Mouse (Mus musculus) ES-E14 (cell line): ENCODE data around the gene Stat4. TPM values are rescaled to one million over a fixed set of nuclear protein-coding genes. Genes with fewer than 3 reads are reported as not detected.

ENCODE experiments used
- DNase-seq: peaks from one replicate; pipeline ENCODE4 v3.0.0-alpha.2; 2013; ENCODE audit warnings: low read depth, low spot score
- H3K27ac ChIP-seq: 2 replicates; pipeline ENCODE4 v1.5.1; 2012; ENCODE audit warnings: low read depth, mild to moderate bottlenecking, low read length, moderate library complexity, mixed read lengths; ENCODE audit not compliant: poor library complexity, insufficient read depth, severe bottlenecking
- H3K36me3 ChIP-seq: 2 replicates; pipeline ENCODE4 v1.6.1; 2012; ENCODE audit warnings: mild to moderate bottlenecking, low read length, moderate library complexity, mixed read lengths; ENCODE audit not compliant: control insufficient read depth, poor library complexity, insufficient read depth, severe bottlenecking
- H3K4me1 ChIP-seq, 2 experiments: fragments of 150-350 bp in 1 of 2; sonication (generic) in 1 of 2; 2 replicates each; pipeline ENCODE4 v1.6.1; 2012; ENCODE audit warnings: low read length in 2 of 2, mild to moderate bottlenecking in 1 of 2, mixed read lengths in 1 of 2; ENCODE audit not compliant: control insufficient read depth in 2 of 2, insufficient read depth in 2 of 2, poor library complexity in 1 of 2
- H3K4me3 ChIP-seq, 2 experiments: fragments of 150-350 bp in 1 of 2; sonication (generic) in 1 of 2; 2 replicates each; pipeline ENCODE4 v1.5.1; 2012; ENCODE audit warnings: low read length in 2 of 2, low read depth in 1 of 2, mild to moderate bottlenecking in 1 of 2, mixed read lengths in 1 of 2; ENCODE audit not compliant: insufficient read depth in 1 of 2, poor library complexity in 1 of 2, severe bottlenecking in 1 of 2
- H3K9ac ChIP-seq: 2 replicates; pipeline ENCODE4 v1.6.1; 2012; ENCODE audit warnings: low read depth, mild to moderate bottlenecking, low read length, mixed read lengths; ENCODE audit not compliant: poor library complexity, insufficient read depth, severe bottlenecking
- H3K9me3 ChIP-seq: fragments of 150-350 bp; sonication (generic); 2 replicates; pipeline ENCODE4 v1.6.1; 2012; ENCODE audit warnings: low read depth, mild to moderate bottlenecking, low read length; ENCODE audit not compliant: control insufficient read depth, insufficient read depth
- CHD2 ChIP-seq: IDR thresholded peaks from 2 replicates; pipeline ENCODE4 v1.6.1; 2014; ENCODE audit warnings: mild to moderate bottlenecking, low read depth, low read length, inconsistent platforms
- HCFC1 ChIP-seq: IDR thresholded peaks from 2 replicates; pipeline ENCODE4 v1.6.1; 2012; ENCODE audit warnings: low read length, inconsistent platforms, borderline replicate concordance; ENCODE audit not compliant: insufficient read depth
- MAFK ChIP-seq: IDR thresholded peaks from 2 replicates; pipeline ENCODE4 v1.6.1; 2014; ENCODE audit warnings: mild to moderate bottlenecking, low read depth, low read length, inconsistent platforms; ENCODE audit not compliant: insufficient read depth
- ZC3H11A ChIP-seq: IDR thresholded peaks from 2 replicates; pipeline ENCODE4 v1.6.1; 2012; ENCODE audit warnings: low read depth, mild to moderate bottlenecking, inconsistent platforms, low read length, borderline replicate concordance
- ZNF384 ChIP-seq: IDR thresholded peaks from 2 replicates; pipeline ENCODE4 v1.6.1; 2012; ENCODE audit warnings: low read depth, low read length, inconsistent platforms
- in situ Hi-C, 2 experiments: fragments of 600-800 bp; cut with MboI; formaldehyde crosslinking; loops; one replicate each; pipeline ENCODE4 v1.15.1; 2025; ENCODE audit warnings: low sequenced_read_pairs in 2 of 2, inconsistent platforms in 1 of 2; ENCODE audit not compliant: unreplicated experiment in 2 of 2
- total RNA-seq: library from RNA; depleted of rRNA; stranded (reverse); fragments of 300-350 nt; gene quantifications from 2 replicates; pipeline ENCODE4 v1.2.3, GENCODE M21; 2012

Gene Stat4
- total RNA-seq, 1 experiment: 3.8 TPM

GRCm38 (mm10) chr1:52066276-52066675, 79.3 kb downstream of the Stat4 start:
- in situ Hi-C loops: no loop called here
- Histone ChIP-seq H3K9me3 (no peaks in the 10 kb centered on the region), H3K36me3 (no peaks in the 10 kb centered on the region), H3K9ac (no peak overlapping the region), H3K4me1 (no peaks in the 10 kb centered on the region), H3K27ac (no peak overlapping the region), H3K4me3 (no peak overlapping the region)
- DNase-seq: no peak
- TF ChIP-seq HCFC1: no peak

- Histone ChIP-seq H3K4me3 (no peak overlapping the region), H3K9ac (no peak overlapping the region), H3K9me3 (no peaks in the 10 kb centered on the region), H3K36me3 (no peaks in the 10 kb centered on the region), H3K27ac (no peak overlapping the region), H3K4me1 (no peaks in the 10 kb centered on the region)
- in situ Hi-C loops: no loop called here
- TF ChIP-seq ZC3H11A (no peak), HCFC1 (no peak), ZNF384 (no peak), MAFK (no peak), CHD2 (no peak)
- no peak for DNase-seq
Measured at GRCm38 (mm10) chr1:52066694-52067093, 79.7 kb downstream of the Stat4 start.

- Histone ChIP-seq H3K27ac (no peak overlapping the region), H3K4me1 (peaks cover 4 to 6% of the 10 kb centered on the region in 2 experiments; a peak in 2 of 4 replicates), H3K9ac (no peak overlapping the region), H3K36me3 (no peaks in the 10 kb centered on the region), H3K9me3 (no peaks in the 10 kb centered on the region), H3K4me3 (no peak overlapping the region)
- in situ Hi-C loops: no loop called here
- peak; percentile 31 for DNase-seq
- no peak for TF ChIP-seq MAFK
- TF ChIP-seq ZC3H11A: no peak
- TF ChIP-seq ZNF384: no peak
- TF ChIP-seq CHD2: no peak
- TF ChIP-seq HCFC1: no peak
Measured at GRCm38 (mm10) chr1:52079724-52080367, 92.9 kb downstream of the Stat4 start.

GRCm38 (mm10) chr1:52080375-52080774, 93.4 kb downstream of the Stat4 start:
- DNase-seq: no peak
- Histone ChIP-seq H3K4me1 (peaks cover 4 to 6% of the 10 kb centered on the region in 2 experiments; a peak in 2 of 4 replicates), H3K4me3 (no peak overlapping the region), H3K36me3 (no peaks in the 10 kb centered on the region), H3K9me3 (no peaks in the 10 kb centered on the region), H3K9ac (no peak overlapping the region), H3K27ac (no peak overlapping the region)
- no peak for TF ChIP-seq ZNF384
- no peak for TF ChIP-seq HCFC1
- TF ChIP-seq ZC3H11A: no peak
- TF ChIP-seq MAFK: no peak
- TF ChIP-seq CHD2: no peak
- in situ Hi-C loops: no loop called here

DNA sequence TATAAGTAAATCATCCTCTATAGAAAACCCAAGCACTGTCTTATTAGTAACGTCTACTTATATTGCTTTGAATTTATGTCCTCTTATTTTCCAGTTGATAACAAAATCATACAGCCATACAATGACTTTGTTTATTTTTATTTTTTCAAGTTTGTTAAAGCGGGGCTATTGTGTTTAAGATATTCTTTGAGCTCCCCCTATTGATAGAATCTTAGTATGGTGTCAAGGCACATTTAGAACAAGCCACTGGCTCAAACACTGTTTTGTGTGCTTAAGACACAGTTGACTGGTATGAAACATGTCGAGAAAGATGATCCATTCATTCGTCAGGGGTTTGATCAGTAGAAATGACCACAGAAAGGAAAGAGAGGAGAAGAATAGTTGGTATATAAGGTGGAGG, 99.3 kb downstream of the Stat4 start:
- Histone ChIP-seq H3K9ac (no peak overlapping the region), H3K36me3 (no peaks in the 10 kb centered on the region), H3K27ac (no peak overlapping the region), H3K4me1 (no peaks in the 10 kb centered on the region), H3K4me3 (no peak overlapping the region), H3K9me3 (no peaks in the 10 kb centered on the region)
- no peak for TF ChIP-seq HCFC1
- no peak for TF ChIP-seq ZC3H11A
- TF ChIP-seq MAFK: no peak
- no peak for TF ChIP-seq CHD2
- TF ChIP-seq ZNF384: no peak
- no peak for DNase-seq
- in situ Hi-C loops: no loop called here
